Mouse (Mus musculus) forebrain, postnatal 0 days (tissue): ENCODE data around the gene Pgpep1. TPM values are rescaled to one million over a fixed set of nuclear protein-coding genes. Genes with fewer than 3 reads are reported as not detected.

Experiments
- ATAC-seq: fragments of 200-750 bp; cut with Nextera tagmentation; 2 replicates; pipeline ENCODE4 v1.8.0; 2017; ENCODE audit warnings: mild to moderate bottlenecking, moderate library complexity
- DNase-seq: peaks from one replicate; pipeline ENCODE4 v3.0.0-alpha.2; 2015
- H3K27ac ChIP-seq: fragments of 300-500 bp; sonication (generic); 2 replicates; pipeline ENCODE4 v1.5.1; 2014; ENCODE audit warnings: low read depth, mild to moderate bottlenecking, antibody characterized with exemption, low read length, moderate library complexity, mixed read lengths
- H3K27me3 ChIP-seq: fragments of 300-500 bp; sonication (generic); 2 replicates; pipeline ENCODE4 v1.6.1; 2014; ENCODE audit warnings: mild to moderate bottlenecking, low read length, mixed read lengths; ENCODE audit not compliant: insufficient read depth
- H3K36me3 ChIP-seq: fragments of 300-500 bp; sonication (generic); 2 replicates; pipeline ENCODE4 v1.6.1; 2014; ENCODE audit warnings: mild to moderate bottlenecking, moderate library complexity; ENCODE audit not compliant: insufficient read depth
- H3K4me1 ChIP-seq: fragments of 300-500 bp; sonication (generic); 2 replicates; pipeline ENCODE4 v1.6.1; 2014; ENCODE audit warnings: antibody characterized with exemption; ENCODE audit not compliant: insufficient read depth
- H3K4me2 ChIP-seq: fragments of 300-500 bp; sonication (generic); 2 replicates; pipeline ENCODE4 v1.6.1; 2014; ENCODE audit warnings: low read depth, mild to moderate bottlenecking, moderate library complexity
- H3K4me3 ChIP-seq: fragments of 300-500 bp; sonication (generic); 2 replicates; pipeline ENCODE4 v1.5.1; 2014; ENCODE audit warnings: low read depth, low read length, mixed read lengths
- H3K9ac ChIP-seq: fragments of 300-500 bp; sonication (generic); 2 replicates; pipeline ENCODE4 v1.6.1; 2014; ENCODE audit warnings: mild to moderate bottlenecking
- H3K9me3 ChIP-seq: fragments of 300-500 bp; sonication (generic); 2 replicates; pipeline ENCODE4 v1.6.1; 2016; ENCODE audit warnings: low read length
- CTCF ChIP-seq: sonication (generic); IDR thresholded peaks from 2 replicates; pipeline ENCODE4 v1.5.1; 2016; ENCODE audit warnings: antibody characterized with exemption, control low read depth, low read depth
- WGBS: fragments of 180-500 bp; shearing (Covaris S2); extraction: QIAGEN DNeasy Blood & Tissue Kit; methylation state at CpG from one replicate; pipeline ENCODE4 v1.1.7; 2014; 5-methylcytosine and 5-hydroxymethylcytosine counted together
- polyA plus RNA-seq: library from polyadenylated mRNA; unstranded; fragments of >200 nt; fragmentation: Nextera tagmentation; extraction: Ambion mirVana; gene quantifications from 2 replicates; pipeline ENCODE4 v1.2.1, GENCODE M21; 2015
- total RNA-seq: library from RNA; depleted of rRNA; stranded (reverse); fragments of >200 nt; gene quantifications from 2 replicates; pipeline ENCODE4 v1.2.3, GENCODE M21; 2014

Pgpep1 gene
- total and polyA plus RNA-seq, 2 experiments from 2014 or later, result 22.1 to 26.1 TPM

DNA sequence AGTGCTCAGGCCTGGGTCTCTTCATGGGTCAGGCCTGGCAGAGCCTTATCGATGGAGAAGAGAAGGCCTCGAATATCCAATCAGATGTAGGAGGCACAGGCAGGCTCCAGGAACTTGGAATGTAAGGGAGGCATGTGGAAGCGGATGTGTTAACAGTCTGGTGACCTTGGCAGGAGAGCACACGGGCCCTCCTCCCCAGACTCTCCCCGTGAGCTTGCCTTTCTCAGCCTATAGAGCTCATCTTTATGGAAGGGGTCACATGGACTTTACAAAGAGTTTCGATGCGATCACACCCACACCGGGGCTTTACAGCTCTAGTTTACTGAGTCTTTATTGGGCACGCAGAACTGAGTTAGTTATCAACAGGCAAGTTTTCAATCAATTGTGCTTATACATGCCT is 21.4 kb downstream of the Pgpep1 start:
- ATAC-seq, result no peak
- DNase-seq, result no peak
- no peaks in the 10 kb centered on the region for H3K9me3 ChIP-seq
- H3K4me1 ChIP-seq, result no peaks in the 10 kb centered on the region
- H3K27me3 ChIP-seq, result no peaks in the 10 kb centered on the region
- H3K27ac ChIP-seq, result no peak overlapping the region
- no peak overlapping the region for H3K4me2 ChIP-seq
- TF ChIP-seq CTCF, result no peak
- no peaks in the 10 kb centered on the region for H3K36me3 ChIP-seq
- H3K4me3 ChIP-seq, result no peak overlapping the region
- 72% methylated on average over 9 of the region's 9 CpGs for WGBS
- H3K9ac ChIP-seq, result no peak overlapping the region

DNA sequence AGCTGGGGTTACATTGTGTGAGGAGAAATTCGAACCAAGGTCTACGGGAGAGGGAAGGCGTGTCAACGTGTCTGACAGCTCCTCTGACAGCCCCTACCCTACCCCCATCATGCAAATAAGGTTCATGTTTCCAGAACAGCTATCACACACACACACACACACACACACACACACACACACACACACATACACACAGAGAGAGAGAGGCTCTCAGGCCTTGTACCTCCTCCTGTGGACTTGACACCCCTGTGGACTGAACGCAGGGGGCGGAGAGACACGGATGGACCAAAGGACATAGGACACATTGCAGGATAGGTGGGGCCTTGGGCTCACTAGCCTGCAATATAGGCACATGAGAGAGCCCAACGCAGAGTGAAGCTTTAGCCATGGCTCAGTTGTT is 23.4 kb downstream of the Pgpep1 start:
- TF ChIP-seq CTCF, result no peak
- no peaks in the 10 kb centered on the region for H3K36me3 ChIP-seq
- no peak overlapping the region for H3K9ac ChIP-seq
- DNase-seq (no peak), ATAC-seq (no peak)
- no peak overlapping the region for H3K4me3 ChIP-seq
- WGBS, result 61% methylated on average over 8 of the region's 8 CpGs
- H3K27ac ChIP-seq, result no peak overlapping the region
- no peaks in the 10 kb centered on the region for H3K4me1 ChIP-seq
- H3K9me3 ChIP-seq, result no peaks in the 10 kb centered on the region
- no peaks in the 10 kb centered on the region for H3K27me3 ChIP-seq
- no peak overlapping the region for H3K4me2 ChIP-seq

GRCm38 (mm10) chr8:70635527-70635926 is 24.7 kb downstream of the Pgpep1 start:
- Histone ChIP-seq H3K36me3 (no peaks in the 10 kb centered on the region), H3K4me1 (no peaks in the 10 kb centered on the region), H3K9me3 (no peaks in the 10 kb centered on the region), H3K9ac (no peak overlapping the region), H3K27me3 (no peaks in the 10 kb centered on the region; the same call in 1 of the 2 replicates), H3K4me3 (no peak overlapping the region), H3K27ac (no peak overlapping the region), H3K4me2 (no peak overlapping the region)
- WGBS, result 71% methylated on average over 6 of the region's 6 CpGs
- no peak for TF ChIP-seq CTCF
- DNase-seq (no peak), ATAC-seq (no peak)

GRCm38 (mm10) chr8:70634066-70634465 is 26.1 kb downstream of the Pgpep1 start:
- 54% methylated on average over 6 of the region's 6 CpGs for WGBS

GRCm38 (mm10) chr8:70632346-70632892 is 27.8 kb downstream of the Pgpep1 start, which contains the start of gene Gdf15:
Gene Gdf15 (minus strand): TSS chr8:70632456.
- Histone ChIP-seq H3K9me3 (no peaks in the 10 kb centered on the region), H3K36me3 (no peaks in the 10 kb centered on the region), H3K4me2 (no peak within 1 kb of the TSS), H3K27me3 (no peaks in the 10 kb centered on the region; the same call in 1 of the 2 replicates), H3K4me3 (no peak within 1 kb of the TSS), H3K4me1 (0 out of 2 replicates have a peak, but pooled peaks cover 3% of the 10 kb centered on the region), H3K9ac (no peak within 1 kb of the TSS; the same call in 1 of the 2 replicates), H3K27ac (no peak within 1 kb of the TSS)
- 85% methylated on average over 6 of the region's 6 CpGs for WGBS
- ATAC-seq (no peak), DNase-seq (no peak)
- no peak for TF ChIP-seq CTCF

More at GRCm38 (mm10) chr8:70634066-70634465, 26.1 kb downstream of the Pgpep1 start:
- no peak for ATAC-seq
- Histone ChIP-seq H3K36me3 (no peaks in the 10 kb centered on the region), H3K4me3 (no peak overlapping the region), H3K4me2 (no peak overlapping the region), H3K4me1 (0 out of 2 replicates have a peak, but pooled peaks cover 3% of the 10 kb centered on the region), H3K9me3 (no peaks in the 10 kb centered on the region), H3K27ac (no peak overlapping the region), H3K27me3 (no peaks in the 10 kb centered on the region; the same call in 1 of the 2 replicates), H3K9ac (no peak overlapping the region)
- TF ChIP-seq CTCF, result no peak
- DNase-seq, result no peak

DNA sequence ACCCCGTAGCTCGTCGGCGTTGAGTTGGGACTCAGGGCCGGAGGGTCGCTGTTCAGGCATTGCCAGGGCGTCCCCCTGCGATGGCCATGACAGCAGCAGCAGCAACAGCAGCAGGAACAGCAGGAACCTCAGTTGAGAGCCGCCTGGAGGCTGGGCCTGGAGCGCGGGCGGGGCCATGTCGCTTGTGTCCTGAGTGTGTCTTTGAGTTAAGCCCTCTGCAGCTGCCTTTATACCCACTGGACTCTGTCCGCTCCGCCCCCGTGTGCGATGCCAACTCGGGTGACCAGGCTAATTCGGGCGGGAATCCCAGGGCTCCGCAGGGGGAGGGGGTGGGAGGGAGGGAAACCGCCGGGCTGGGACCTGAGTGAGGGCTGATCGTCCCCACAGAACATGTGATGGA is 28.8 kb downstream of the Pgpep1 start:
- DNase-seq, result no peak
- Histone ChIP-seq H3K9ac (no peak overlapping the region), H3K36me3 (no peaks in the 10 kb centered on the region), H3K27me3 (no peaks in the 10 kb centered on the region; the same call in 1 of the 2 replicates), H3K27ac (no peak overlapping the region), H3K4me1 (0 out of 2 replicates have a peak, but pooled peaks cover 3% of the 10 kb centered on the region), H3K4me3 (no peak overlapping the region), H3K4me2 (no peak overlapping the region), H3K9me3 (no peaks in the 10 kb centered on the region)
- WGBS, result 24% methylated on average over 24 of the region's 24 CpGs
- no peak for TF ChIP-seq CTCF
- no peak for ATAC-seq

DNA sequence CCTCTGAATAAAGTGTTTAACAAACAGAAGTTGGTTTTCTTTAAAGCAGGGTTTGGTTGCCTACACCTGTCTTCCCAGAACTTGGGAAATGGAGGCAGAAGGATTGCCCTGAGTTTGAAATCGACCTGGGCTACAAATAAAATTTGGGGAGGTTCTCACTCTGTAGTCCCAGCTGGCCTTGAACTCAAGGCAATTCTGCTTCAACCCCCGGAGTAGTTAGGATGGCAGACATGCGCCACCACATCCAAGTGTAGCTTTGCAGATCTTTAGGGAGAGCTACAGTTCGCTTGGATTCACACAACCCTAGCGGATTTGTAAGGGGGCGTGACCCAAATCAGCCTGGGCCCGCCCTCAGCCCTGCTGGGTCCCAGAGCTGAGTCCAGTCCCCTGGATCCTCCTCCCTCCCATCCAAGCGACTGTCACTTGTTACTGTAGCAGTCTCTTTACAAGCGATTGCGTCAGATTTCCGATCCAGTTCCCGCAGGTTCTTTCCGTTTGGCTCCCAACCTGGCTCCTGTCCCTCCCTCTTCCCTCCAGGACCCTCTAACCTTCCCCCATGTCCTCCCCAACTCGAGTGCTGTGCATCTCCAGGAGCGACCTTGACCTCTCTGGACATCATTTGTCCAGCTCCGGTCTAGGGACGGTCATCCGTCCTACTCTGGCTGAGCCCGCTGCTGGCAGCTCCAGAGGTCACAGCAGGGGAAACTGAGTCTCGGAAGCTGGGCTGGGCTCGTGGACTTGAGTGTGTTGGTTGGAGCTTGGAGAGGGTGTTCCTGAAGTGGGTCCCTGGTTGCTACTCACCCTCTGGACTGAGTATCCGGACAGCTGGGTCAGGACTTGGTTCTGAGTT is 29.4 kb downstream of the Pgpep1 start:
- H3K27ac ChIP-seq, result no peak overlapping the region
- 18% methylated on average over 22 of the region's 22 CpGs for WGBS
- no peak overlapping the region for H3K4me3 ChIP-seq
- peak overlapping the region; percentile 60; the same call in 1 of the 2 replicates for H3K4me2 ChIP-seq
- peak; percentile 11 for DNase-seq
- 0 out of 2 replicates have a peak, but pooled peaks have one; percentile 7 for ATAC-seq
- no peaks in the 10 kb centered on the region; the same call in 1 of the 2 replicates for H3K27me3 ChIP-seq
- no peak for TF ChIP-seq CTCF
- no peaks in the 10 kb centered on the region for H3K9me3 ChIP-seq
- 0 out of 2 replicates have a peak, but pooled peaks cover 3% of the 10 kb centered on the region for H3K4me1 ChIP-seq
- H3K9ac ChIP-seq, result no peak overlapping the region
- no peaks in the 10 kb centered on the region for H3K36me3 ChIP-seq
